Comparison of ENCODE assay signal across 12 mouse cellular contexts in genomic region chr1:62551516-62551915, GRCm38 (mm10).
DNase-seq lines count a peak whose midpoint lies in the region; ATAC-seq lines count a peak whose summit lies in the region.
"Had no signal": no experiment of that assay in that cellular context is flagged by ENCODE, and none has a peak within 500 bp of the region (broad histone marks: within the 10 kb centered on the region; RNA-seq: fewer than 3 reads in every experiment).

No protein-coding gene starts in this region.

- H3K4me2 ChIP-seq in stomach, embryonic 16.5 days (ENCODE audit: low read depth, low read length), result no peak overlapping the region

- H3K27me3 ChIP-seq in stomach, embryonic 16.5 days (ENCODE audit: control insufficient read depth, insufficient read depth, low read length), result no peaks in the 10 kb centered on the region

- no peak overlapping the region for H3K9ac ChIP-seq in stomach, embryonic 16.5 days (ENCODE audit: low read length)

- DNase-seq in gastrocnemius, adult 18-20 months (ENCODE audit: low spot score), result peak; percentile 15
- DNase-seq in gastrocnemius, postnatal 14 days, result no peak
- peak; percentile 50 to 53 for DNase-seq in right cerebral cortex, adult 2 months (ENCODE audit: low spot score in 2 of 2)
- no peak for DNase-seq in right cerebral cortex, postnatal 4 days
- DNase-seq in adrenal gland, postnatal 25 days, result peak; percentile 35
- no peak for DNase-seq in cerebellum, adult 8-10 months
- no peak for DNase-seq in neural tube, embryonic 10.5 days (ENCODE audit: extremely low spot score, low spot score)
- DNase-seq: cerebellum, postnatal 10 days; kidney, postnatal 36 days; lung, adult 18-20 months had no signal

- no peak overlapping the region for H3K4me3 ChIP-seq in stomach, embryonic 16.5 days (replicated peaks; ENCODE audit: low read length)

- no peak for ATAC-seq in stomach, embryonic 16.5 days (ENCODE audit: insufficient read depth, low FRiP score)
- ATAC-seq: CD4-positive, CD25-positive, alpha-beta regulatory T cell, adult 4 months had no signal

- H3K9me3 ChIP-seq in stomach, embryonic 16.5 days (replicated peaks; ENCODE audit: control insufficient read depth, low read length), result no peaks in the 10 kb centered on the region

- no peaks in the 10 kb centered on the region for H3K36me3 ChIP-seq in stomach, embryonic 16.5 days (ENCODE audit: control insufficient read depth, insufficient read depth, low read length)

- intact Hi-C loops in gastrocnemius, postnatal 14 days (cut with DNase I; ENCODE audit: low total_unique reads), result no loop called here

- WGBS in stomach, embryonic 16.5 days, result 77% methylated on average over 6 of the region's 6 CpGs

- H3K27ac ChIP-seq in stomach, embryonic 16.5 days (ENCODE audit: low read length), result peak overlapping the region; percentile 43

- no peaks in the 10 kb centered on the region for H3K4me1 ChIP-seq in stomach, embryonic 16.5 days (ENCODE audit: control insufficient read depth, insufficient read depth, low read length)

Comparison
In these comparisons a context has a peak if more than half of its experiments do, and no peak if none do; other contexts are left out.
1. DNase-seq: peak in gastrocnemius, adult 18-20 months (single experiment), right cerebral cortex, adult 2 months (2 of 2) and adrenal gland, postnatal 25 days (single experiment); none in gastrocnemius, postnatal 14 days (single experiment), right cerebral cortex, postnatal 4 days (single experiment), cerebellum, adult 8-10 months (single experiment) and neural tube, embryonic 10.5 days (single experiment).